Mouse (Mus musculus) monocyte, adult 2 months (primary cell): Measurements from ENCODE around the gene Amfr.
"Not testable (repeated sequence)": the region's sequence is repeated elsewhere in the genome, so short reads cannot be mapped to it uniquely, and the experiment has no call there.

Experiments
- DNase-seq, 2 experiments: peaks; one replicate each; pipeline ENCODE4 v3.0.0; 2022; ENCODE audit warnings: low spot score in 2 of 2, low read depth in 1 of 2

The Amfr gene

GRCm38 (mm10) chr8:94012013-94012951, at the start of gene Amfr:
Gene Amfr, minus strand, starts transcription at chr8:94012842.
- peak; percentile 2 to 37 for DNase-seq

- DNase-seq, result no peak
Observed at GRCm38 (mm10) chr8:94057157-94057854, 44.7 kb upstream of the Amfr start.

GRCm38 (mm10) chr8:94052696-94053095, 40.1 kb upstream of the Amfr start:
- DNase-seq, result no peak

GRCm38 (mm10) chr8:94047845-94048244, 35.2 kb upstream of the Amfr start:
- DNase-seq, result no peak

GRCm38 (mm10) chr8:94037806-94038205, 25.2 kb upstream of the Amfr start:
- DNase-seq, result no peak

- DNase-seq, result peak; percentile 88 to 90
Observed at GRCm38 (mm10) chr8:94036944-94037524, 24.4 kb upstream of the Amfr start, which contains the start of the genes Nudt21 and Ogfod1. Gene Nudt21, minus strand, starts transcription at chr8:94037031. Gene Ogfod1, plus strand, starts transcription at chr8:94037198.

- not testable (repeated sequence) for DNase-seq
Observed at GRCm38 (mm10) chr8:94036541-94036940, 23.9 kb upstream of the Amfr start.

- DNase-seq, result no peak
Observed at GRCm38 (mm10) chr8:94035200-94035599, 22.6 kb upstream of the Amfr start.

- no peak for DNase-seq
Observed at GRCm38 (mm10) chr8:94033601-94034000, 21.0 kb upstream of the Amfr start.

GRCm38 (mm10) chr8:94029701-94030100, 17.1 kb upstream of the Amfr start:
- no peak for DNase-seq

GRCm38 (mm10) chr8:94023916-94024315, 11.3 kb upstream of the Amfr start:
- DNase-seq, result no peak

- DNase-seq, result no peak
Observed at GRCm38 (mm10) chr8:94013026-94013612, 477 bp upstream of the Amfr start.

GRCm38 (mm10) chr8:94011076-94012012, 1.3 kb downstream of the Amfr start:
- peak in 1 of 2 experiments; percentile 1 for DNase-seq

- DNase-seq, result no peak
Observed at GRCm38 (mm10) chr8:94010101-94010705, 2.4 kb downstream of the Amfr start.

GRCm38 (mm10) chr8:94009243-94009845, 3.3 kb downstream of the Amfr start:
- no peak for DNase-seq

GRCm38 (mm10) chr8:94004139-94004538, 8.5 kb downstream of the Amfr start:
- DNase-seq, result no peak

GRCm38 (mm10) chr8:93998961-93999360, 13.7 kb downstream of the Amfr start:
- DNase-seq, result no peak

- DNase-seq, result no peak
Observed at GRCm38 (mm10) chr8:93989739-93990138, 22.9 kb downstream of the Amfr start.

- no peak for DNase-seq
Observed at GRCm38 (mm10) chr8:93984731-93985130, 27.9 kb downstream of the Amfr start.
